ENCODE assay signal across 25 mouse cellular contexts in the genomic region with DNA sequence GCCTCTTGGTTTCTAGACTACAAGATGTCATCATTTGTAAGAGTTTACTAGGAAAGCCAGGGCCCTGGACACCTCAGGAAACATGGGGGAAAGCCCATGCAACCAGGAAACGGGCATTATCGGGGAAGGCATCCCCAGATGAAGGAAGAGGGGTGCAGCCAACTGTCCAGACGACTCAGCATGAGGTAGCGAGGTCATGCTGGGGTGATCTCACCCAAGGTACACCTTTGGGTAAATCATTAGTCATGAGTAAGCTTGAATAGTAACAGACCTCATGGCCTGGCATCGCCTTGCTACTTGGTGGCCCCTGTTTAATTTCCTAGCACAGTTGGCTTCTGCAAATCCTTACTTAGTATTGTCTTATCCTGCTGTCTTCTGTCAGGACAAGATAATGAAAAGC.
DNase-seq lines count a peak whose midpoint lies in the region; ATAC-seq and TF ChIP-seq lines count a peak whose summit lies in the region.
"Had no signal": no experiment of that assay in that cellular context is flagged by ENCODE, and none has a peak within 500 bp of the region (broad histone marks: within the 10 kb centered on the region; RNA-seq: fewer than 3 reads in every experiment).

No protein-coding gene starts in this region.

- H3K27me3 ChIP-seq in Patski, result no peaks in the 10 kb centered on the region
- H3K27me3 ChIP-seq in kidney, postnatal 0 days (ENCODE audit: insufficient read depth, low read length), result no peaks in the 10 kb centered on the region
- H3K27me3 ChIP-seq: forebrain, embryonic 12.5 days; heart, embryonic 12.5 days; hindbrain, embryonic 13.5 days; liver, embryonic 13.5 days; midbrain, embryonic 12.5 days; neural tube, embryonic 12.5 days had no signal

- H3K4me3 ChIP-seq in kidney, postnatal 0 days (replicated peaks; ENCODE audit: low read depth, low read length), result no peak overlapping the region
- H3K4me3 ChIP-seq: embryonic facial prominence, embryonic 10.5 days; forebrain, embryonic 12.5 days; heart, embryonic 12.5 days; hindbrain, embryonic 13.5 days; layer of hippocampus, adult 2 months; left cerebral cortex, adult 2 months; liver, embryonic 13.5 days; midbrain, embryonic 12.5 days; neural tube, embryonic 12.5 days had no signal

- H3K36me3 ChIP-seq in kidney, postnatal 0 days (ENCODE audit: insufficient read depth, low read length), result no peaks in the 10 kb centered on the region
- H3K36me3 ChIP-seq: embryonic facial prominence, embryonic 10.5 days; forebrain, embryonic 12.5 days; heart, embryonic 12.5 days; hindbrain, embryonic 13.5 days; liver, embryonic 13.5 days; midbrain, embryonic 12.5 days; neural tube, embryonic 12.5 days had no signal

- H3K9ac ChIP-seq in kidney, postnatal 0 days (ENCODE audit: low read depth, low read length), result no peak overlapping the region
- H3K9ac ChIP-seq: forebrain, embryonic 12.5 days; heart, embryonic 12.5 days; hindbrain, embryonic 13.5 days; liver, embryonic 13.5 days; midbrain, embryonic 12.5 days; neural tube, embryonic 12.5 days had no signal

- POLR2A ChIA-PET in Patski (lab: Charles Lee), result interaction anchor here (0.8 kb wide), 1 partner anchor 23 kb away, joined by 3 read pairs; no protein-coding TSS in a partner anchor

- in situ Hi-C loops in Patski (cut with MboI; ENCODE audit: low pct_unique_long_range_greater_than_20kb), result no loop called here

- no peak overlapping the region for H3K4me2 ChIP-seq in kidney, postnatal 0 days (ENCODE audit: low read length)
- H3K4me2 ChIP-seq: forebrain, embryonic 12.5 days; heart, embryonic 12.5 days; hindbrain, embryonic 13.5 days; liver, embryonic 13.5 days; midbrain, embryonic 12.5 days; neural tube, embryonic 12.5 days had no signal

- WGBS in kidney, postnatal 0 days, result 62% methylated on average over 5 of the region's 5 CpGs

- H3K27ac ChIP-seq in kidney, postnatal 0 days, result no peak overlapping the region
- H3K27ac ChIP-seq: embryonic facial prominence, embryonic 10.5 days; forebrain, embryonic 12.5 days; hindbrain, embryonic 13.5 days; layer of hippocampus, adult 2 months; left cerebral cortex, adult 2 months; liver, embryonic 13.5 days; midbrain, embryonic 12.5 days; neural tube, embryonic 12.5 days had no signal

- DNase-seq in cerebellum, postnatal 10 days, result no peak
- DNase-seq in Patski (ENCODE audit: low read depth, low spot score), result no peak
- DNase-seq in cerebellum, adult 9-11 months, result peak; percentile 74
- no peak for DNase-seq in kidney, postnatal 0 days (ENCODE audit: low spot score)
- DNase-seq in adrenal gland, adult 2 months, result no peak
- no peak for DNase-seq in lung, postnatal 36 days
- DNase-seq: adrenal gland, postnatal 14 days; gastrocnemius, postnatal 10 days; heart, adult 11 months; heart, postnatal 14 days; left cerebral cortex, postnatal 4 days; liver, embryonic 13.5 days; spleen, adult 18-20 months; thymus, postnatal 36 days had no signal

- CTCF ChIA-PET in Patski (lab: Charles Lee), result interaction anchor here (1.3 to 2.0 kb wide), 5 partner anchors 15 to 211 kb away, joined by 3 to 6 read pairs (median 4); no protein-coding TSS in a partner anchor

- TF ChIP-seq CTCF in Patski (IDR thresholded peaks at IDR 0.05), result no peak
- TF ChIP-seq CTCF in kidney, postnatal 0 days (IDR thresholded peaks at IDR 0.05; ENCODE audit: low read depth), result no peak

- no peaks in the 10 kb centered on the region for H3K4me1 ChIP-seq in kidney, postnatal 0 days (replicated peaks; ENCODE audit: insufficient read depth, low read length)
- H3K4me1 ChIP-seq: embryonic facial prominence, embryonic 10.5 days; forebrain, embryonic 12.5 days; heart, embryonic 12.5 days; midbrain, embryonic 12.5 days; neural tube, embryonic 12.5 days had no signal

- peak; percentile 59; the same call in 1 of the 2 replicates for ATAC-seq in cerebellum, adult (ENCODE audit: insufficient number of reproducible peaks, low FRiP score, low TSS enrichment)
- peak; percentile 60 for ATAC-seq in Patski
- ATAC-seq in kidney, postnatal 0 days (replicated peaks; ENCODE audit: low FRiP score, low read depth), result peak; percentile 71; the same call in 1 of the 2 replicates
- ATAC-seq in erythroblast, adult 5-6 weeks (replicated peaks; ENCODE audit: low FRiP score, poor library complexity, severe bottlenecking), result no peak
- ATAC-seq: activated CD4-positive, CD25-positive, alpha-beta regulatory T cell, adult 4 months had no signal

- no peaks in the 10 kb centered on the region for H3K9me3 ChIP-seq in kidney, postnatal 0 days (replicated peaks; ENCODE audit: low read length)
- H3K9me3 ChIP-seq: embryonic facial prominence, embryonic 10.5 days; forebrain, embryonic 12.5 days; heart, embryonic 12.5 days; hindbrain, embryonic 13.5 days; liver, embryonic 13.5 days; midbrain, embryonic 12.5 days; neural tube, embryonic 12.5 days had no signal
